Mouse (Mus musculus): ENCODE results near the gene St3gal4. TPM values are rescaled to one million over a fixed set of nuclear protein-coding genes. Genes with fewer than 3 reads are reported as not detected.

The St3gal4 gene
- polyA plus RNA-seq, 1 experiment, result 46.5 TPM

GRCm38 (mm10) chr9:35045031-35045531 is 74.0 kb downstream of the St3gal4 start:
- no peak for TF ChIP-seq GATA1 (IDR thresholded peaks at IDR 0.05; ENCODE audit: low read length)

DNA sequence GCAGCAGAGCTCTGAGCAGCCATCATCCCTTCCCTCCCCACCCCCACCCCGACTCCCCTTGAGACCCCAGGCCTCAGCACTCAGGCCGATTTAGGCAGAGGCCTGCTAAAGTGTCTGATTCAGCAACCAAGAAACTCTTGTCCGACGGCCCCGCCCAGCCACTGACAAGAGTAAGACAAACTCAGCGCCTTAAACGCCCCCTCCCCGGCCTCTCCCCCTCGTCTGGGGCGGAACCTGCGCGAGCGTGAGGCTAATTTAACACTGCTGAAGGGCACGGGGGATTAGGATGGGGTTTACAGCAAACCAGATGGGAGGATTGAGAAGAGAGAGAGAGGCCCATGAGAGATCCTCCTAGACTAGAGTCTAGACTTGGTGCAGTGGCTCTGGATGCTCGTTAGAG is 74.6 kb downstream of the St3gal4 start:
- TF ChIP-seq GATA1 (IDR thresholded peaks at IDR 0.05; ENCODE audit: low read length), result no peak

DNA sequence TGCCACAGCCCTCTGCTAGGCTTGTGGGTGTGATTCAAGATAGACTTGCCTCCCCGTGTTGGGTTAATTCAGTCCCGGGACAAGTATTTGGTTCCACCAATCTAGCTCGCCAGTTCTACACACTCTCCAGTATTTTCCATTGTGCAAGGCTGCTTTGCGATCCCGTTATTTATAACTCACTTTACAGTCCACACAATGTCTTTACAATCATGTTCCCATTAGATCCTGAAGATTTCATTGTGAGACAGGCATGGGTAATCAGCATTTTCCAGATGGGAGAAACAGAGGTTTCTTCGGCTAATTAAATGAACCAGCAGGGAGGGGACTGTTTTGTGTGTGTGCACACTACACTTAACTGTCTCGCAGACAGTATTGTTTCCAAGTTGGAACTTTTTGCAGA is 75.4 kb downstream of the St3gal4 start:
- no peak for TF ChIP-seq GATA1 (IDR thresholded peaks at IDR 0.05; ENCODE audit: low read length)

- TF ChIP-seq GATA1 (IDR thresholded peaks at IDR 0.05; ENCODE audit: low read length), result no peak
These were observed 77.6 kb downstream of the St3gal4 start for GRCm38 (mm10) chr9:35041493-35041892.

GRCm38 (mm10) chr9:35039846-35040245 is 79.2 kb downstream of the St3gal4 start:
- TF ChIP-seq GATA1 (IDR thresholded peaks at IDR 0.05; ENCODE audit: low read length), result no peak

DNA sequence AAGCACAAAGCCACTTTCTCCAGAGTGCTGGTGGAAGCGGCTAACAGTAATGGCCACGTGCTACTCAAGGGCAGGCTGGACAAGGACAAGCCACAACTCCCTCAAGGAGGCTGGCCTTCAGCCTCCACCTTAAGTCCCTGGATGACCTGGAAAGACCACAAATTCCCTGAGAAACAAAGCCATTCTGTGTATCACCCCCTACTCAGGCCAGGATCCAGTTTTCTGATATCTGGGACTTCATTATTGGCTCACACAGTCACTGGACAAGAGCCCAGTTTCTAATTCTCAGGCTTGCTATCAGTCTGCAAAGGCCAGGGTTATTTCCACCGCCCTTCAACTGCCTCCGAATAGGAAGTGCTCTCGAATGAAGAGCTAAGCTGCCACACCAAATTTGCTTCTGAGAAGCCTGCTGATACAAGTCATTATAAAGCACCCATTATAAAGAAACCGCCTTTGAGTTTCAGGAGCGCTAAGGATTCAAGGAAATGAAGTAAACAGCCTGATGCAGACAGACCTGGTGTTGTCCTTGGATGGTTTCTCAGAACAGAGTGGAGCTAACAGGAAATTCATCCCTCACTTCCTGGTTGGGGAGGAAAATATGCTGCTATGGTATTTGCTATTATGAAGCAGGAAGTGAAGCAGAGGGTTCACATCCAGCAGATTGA is 80.0 kb downstream of the St3gal4 start:
- no peak for TF ChIP-seq GATA1 (IDR thresholded peaks at IDR 0.05; ENCODE audit: low read length)

- TF ChIP-seq GATA1 (IDR thresholded peaks at IDR 0.05; ENCODE audit: low read length), result no peak
These were observed 84.0 kb downstream of the St3gal4 start for GRCm38 (mm10) chr9:35035074-35035473.

GRCm38 (mm10) chr9:35032457-35032856 is 86.6 kb downstream of the St3gal4 start:
- no peak for TF ChIP-seq GATA1 (IDR thresholded peaks at IDR 0.05; ENCODE audit: low read length)

DNA sequence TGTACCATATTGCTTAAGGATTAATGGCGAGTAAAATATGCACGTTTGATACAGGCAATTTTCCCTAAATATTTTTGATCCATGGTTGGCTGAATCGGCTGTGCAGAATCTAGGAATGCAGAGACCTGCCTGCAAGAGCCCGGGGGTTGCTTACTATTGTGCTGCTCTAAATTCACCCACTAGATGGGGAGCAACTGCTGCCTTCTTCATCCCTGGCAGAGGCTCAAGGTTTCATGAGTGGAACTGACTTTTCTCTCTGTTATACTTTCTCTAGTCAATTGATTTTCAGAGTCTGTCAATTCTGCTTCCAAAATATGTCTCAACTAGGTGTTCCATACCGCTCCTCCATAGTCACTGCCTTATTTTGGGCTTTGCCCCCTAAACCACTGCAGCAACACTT is 88.2 kb downstream of the St3gal4 start:
- no peak for TF ChIP-seq GATA1 (IDR thresholded peaks at IDR 0.05; ENCODE audit: low read length)

DNA sequence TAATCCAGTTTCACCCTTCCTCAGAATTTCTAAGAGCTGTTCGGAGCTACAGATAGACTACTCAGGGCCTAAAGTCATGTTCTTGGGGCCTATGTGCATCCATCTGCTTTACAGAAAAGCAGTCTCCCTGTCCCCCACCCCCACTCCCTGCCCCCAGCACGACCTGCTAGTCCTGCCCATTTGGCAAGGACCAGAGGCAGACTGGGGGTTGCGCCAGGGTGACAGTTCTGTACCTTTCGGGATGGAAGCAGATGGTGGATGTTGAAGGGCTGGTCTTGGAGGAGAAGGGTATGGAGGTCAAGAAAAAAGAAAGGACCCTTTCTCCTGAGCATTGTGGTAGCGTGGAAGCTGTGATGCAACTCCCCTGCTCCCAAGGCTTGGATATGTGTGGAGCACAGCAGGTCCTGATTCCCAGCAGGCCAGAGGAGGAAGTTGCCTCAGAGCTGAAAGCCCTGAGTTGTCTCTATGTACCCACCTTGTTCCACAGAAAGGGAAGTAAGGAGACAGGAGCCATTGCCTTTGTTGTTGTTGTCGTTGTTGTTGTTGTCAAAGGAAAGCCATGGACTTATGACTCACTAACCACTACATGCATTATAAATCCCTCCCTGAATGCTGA is 91.6 kb downstream of the St3gal4 start:
- no peak for TF ChIP-seq GATA1 (IDR thresholded peaks at IDR 0.05; ENCODE audit: low read length)

DNA sequence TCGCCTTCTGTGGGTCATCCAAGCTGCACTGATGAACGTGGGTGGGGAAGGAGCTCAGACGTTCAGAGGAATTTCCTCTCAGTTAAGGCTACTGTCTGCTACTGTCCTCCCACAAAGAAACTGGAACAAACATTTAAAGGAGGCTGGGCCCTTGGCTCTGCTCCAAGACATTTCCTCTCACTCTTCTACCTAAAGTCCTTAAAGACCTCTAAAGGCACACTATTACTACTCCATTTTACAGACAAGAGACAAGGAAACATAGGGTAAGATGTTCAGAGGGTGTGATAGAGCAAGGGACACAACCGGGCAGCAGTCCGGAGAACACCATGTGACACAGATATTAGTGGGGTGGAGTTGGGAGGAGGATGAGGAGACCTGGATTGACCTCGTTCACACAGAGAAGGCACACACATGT is 92.2 kb downstream of the St3gal4 start:
- no peak for TF ChIP-seq GATA1 (IDR thresholded peaks at IDR 0.05; ENCODE audit: low read length)

GRCm38 (mm10) chr9:35026311-35026710 is 92.8 kb downstream of the St3gal4 start:
- no peak for TF ChIP-seq GATA1 (IDR thresholded peaks at IDR 0.05; ENCODE audit: low read length)

GRCm38 (mm10) chr9:35024591-35025496 is 94.2 kb downstream of the St3gal4 start:
- no peak for TF ChIP-seq GATA1 (IDR thresholded peaks at IDR 0.05; ENCODE audit: low read length)

GRCm38 (mm10) chr9:35021744-35022143 is 97.3 kb downstream of the St3gal4 start:
- no peak for TF ChIP-seq GATA1 (IDR thresholded peaks at IDR 0.05; ENCODE audit: low read length)

DNA sequence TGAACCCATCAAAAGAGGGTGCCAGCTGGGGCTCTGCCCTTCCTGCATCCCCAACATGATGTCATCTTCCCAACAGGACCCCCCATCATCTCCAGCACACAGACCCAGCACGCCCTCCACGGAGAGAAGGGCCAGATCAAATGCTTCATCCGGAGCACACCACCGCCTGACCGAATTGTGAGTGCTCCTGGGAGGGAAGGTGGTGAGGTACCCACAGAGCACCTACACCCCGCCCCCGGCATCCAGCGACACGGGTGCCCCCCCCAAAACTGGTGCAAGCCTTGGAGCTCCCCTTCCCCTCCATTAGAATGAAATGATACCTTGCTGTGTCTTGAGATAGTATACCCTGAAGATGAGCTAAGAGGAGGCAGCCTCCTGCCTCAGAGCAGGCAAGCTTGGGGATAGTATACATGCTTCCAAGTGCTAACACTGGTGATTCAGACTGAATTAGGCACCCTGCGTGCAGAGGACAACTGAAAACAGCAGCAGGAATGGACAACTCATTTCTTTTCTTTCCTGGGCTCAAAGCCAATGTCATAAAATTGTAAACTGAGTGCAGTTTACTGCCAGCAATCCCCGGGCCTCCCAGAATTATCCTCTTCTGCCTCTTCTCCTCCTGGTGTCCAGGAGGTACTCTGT is 98.9 kb downstream of the St3gal4 start:
- TF ChIP-seq GATA1 (IDR thresholded peaks at IDR 0.05; ENCODE audit: low read length), result no peak

DNA sequence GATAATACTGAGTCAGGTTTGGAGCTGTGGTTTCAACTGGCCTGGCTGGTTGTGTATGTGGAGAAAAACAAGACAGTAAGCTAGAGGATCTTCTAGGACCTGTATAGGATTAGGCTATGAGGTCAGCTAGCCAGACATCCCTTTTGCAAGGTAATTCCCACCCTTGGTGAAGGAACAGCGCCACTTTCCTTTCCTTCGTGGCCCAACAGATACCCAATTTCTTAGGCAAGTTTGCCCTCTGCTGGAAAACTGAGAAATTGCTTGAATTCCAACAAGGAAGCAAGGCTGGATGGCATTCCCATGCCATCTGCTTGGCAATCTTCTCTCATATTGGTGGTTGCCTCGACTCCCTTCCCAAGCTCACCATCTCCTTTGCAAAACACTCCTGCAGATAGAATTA is 99.7 kb downstream of the St3gal4 start:
- TF ChIP-seq GATA1 (IDR thresholded peaks at IDR 0.05; ENCODE audit: low read length), result no peak
